Mouse (Mus musculus): Measurements from ENCODE around the gene Slc26a11.
A peak's percentile ranks its signal among the peaks of the same experiment; 100 is the strongest.

The Slc26a11 gene

DNA sequence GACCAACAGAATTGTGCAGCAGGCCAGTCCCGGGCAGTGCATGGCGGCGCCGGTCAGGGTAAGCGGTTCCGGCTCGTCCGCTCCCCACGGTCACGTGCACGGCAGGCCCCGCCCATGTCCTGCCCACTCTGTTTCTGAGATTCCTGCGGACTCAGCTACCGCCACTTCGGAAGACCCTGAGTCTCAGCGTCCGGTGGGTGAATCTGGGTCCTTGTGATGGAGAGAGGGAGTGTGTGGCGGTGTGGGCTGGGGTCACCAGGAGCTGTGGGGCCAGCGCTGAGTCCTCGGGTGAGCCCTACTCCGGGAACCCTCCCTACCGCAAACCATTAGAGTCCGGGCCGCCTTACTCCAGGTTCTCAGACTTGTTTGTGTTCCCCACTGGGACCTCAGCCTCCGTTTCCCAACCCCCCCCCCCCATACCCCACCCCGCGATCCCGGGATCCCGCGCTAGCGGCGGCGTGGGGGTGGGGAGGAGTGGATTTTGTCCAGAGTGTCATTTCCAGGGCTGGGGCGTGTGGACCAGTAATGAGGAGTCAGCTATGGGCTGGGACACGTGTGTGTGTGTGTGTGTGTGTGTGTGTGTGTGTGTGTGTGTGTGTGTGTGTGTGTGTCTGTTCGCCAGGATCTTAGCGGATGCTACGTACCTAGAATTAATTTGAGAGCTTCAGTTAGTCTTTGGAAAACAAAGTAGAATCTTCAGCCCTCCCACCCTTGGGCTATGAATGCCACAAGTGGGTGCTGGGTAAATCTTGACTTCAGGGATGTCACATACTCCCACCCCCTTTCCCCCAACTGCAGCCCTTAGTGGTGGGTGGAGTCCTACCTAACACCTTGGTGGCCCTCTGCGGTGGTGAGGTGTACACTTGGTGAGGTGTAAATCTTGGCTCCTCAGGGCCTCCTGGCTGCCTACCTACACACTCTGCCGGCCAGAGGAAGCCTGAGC, at the start of gene Slc26a11, which contains the start of gene Sgsh:
Slc26a11 (plus strand) TSS at position 115 of the 943 bp plus-strand sequence.
Sgsh (minus strand) TSS at position 94 of the 943 bp plus-strand sequence.
- DNase-seq (ENCODE audit: low read depth, low spot score) = peak; percentile 73

GRCm38 (mm10) chr11:119306762-119307657, 48.3 kb upstream of the Slc26a11 start:
- DNase-seq (ENCODE audit: low read depth, low spot score) = no peak

- DNase-seq (ENCODE audit: low read depth, low spot score) = no peak
Measured at GRCm38 (mm10) chr11:119307658-119307867, 47.8 kb upstream of the Slc26a11 start, which contains the start of gene Card14. TSS of gene Card14 (plus strand) at chr11:119307768.

- DNase-seq (ENCODE audit: low read depth, low spot score) = peak; percentile 69
Measured at GRCm38 (mm10) chr11:119307916-119308315, 47.4 kb upstream of the Slc26a11 start.

GRCm38 (mm10) chr11:119310621-119311020, 44.7 kb upstream of the Slc26a11 start:
- no peak for DNase-seq (ENCODE audit: low read depth, low spot score)

DNA sequence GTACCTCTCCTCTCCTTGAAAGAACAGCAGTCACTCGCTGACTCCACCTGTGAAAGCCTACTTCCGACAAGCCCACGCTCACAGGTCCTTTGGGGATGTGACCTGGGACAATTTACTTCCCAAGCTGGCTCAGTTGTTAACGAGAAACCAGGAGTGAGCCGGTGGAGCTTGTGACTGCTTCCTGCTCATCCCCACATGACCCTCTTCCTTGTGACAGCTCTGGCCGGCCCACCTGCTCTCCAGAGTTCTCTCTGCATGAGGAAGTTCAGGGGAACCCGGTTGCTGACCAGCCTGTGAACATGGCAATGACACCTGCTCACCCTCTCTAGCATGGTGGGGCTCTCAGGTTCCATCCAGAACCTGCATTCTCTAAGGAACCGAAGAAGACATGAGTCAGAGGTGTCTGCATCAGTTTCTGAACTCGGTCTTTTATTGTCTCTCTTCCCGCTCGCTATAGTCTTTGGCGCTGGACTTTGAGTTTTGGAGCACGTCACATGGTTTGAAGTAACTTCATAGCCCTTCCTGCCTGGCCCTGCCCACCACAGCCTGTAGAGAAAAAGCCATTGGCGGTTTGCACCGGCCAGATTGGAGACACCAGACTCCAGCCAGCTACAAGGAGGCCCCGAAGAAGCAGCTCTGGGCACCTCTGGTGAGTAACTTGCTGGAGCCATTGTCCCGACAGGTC, 41.0 kb upstream of the Slc26a11 start:
- no peak for DNase-seq (ENCODE audit: low read depth, low spot score)

- no peak for DNase-seq (ENCODE audit: low read depth, low spot score)
Measured at GRCm38 (mm10) chr11:119316720-119317119, 38.6 kb upstream of the Slc26a11 start.

DNA sequence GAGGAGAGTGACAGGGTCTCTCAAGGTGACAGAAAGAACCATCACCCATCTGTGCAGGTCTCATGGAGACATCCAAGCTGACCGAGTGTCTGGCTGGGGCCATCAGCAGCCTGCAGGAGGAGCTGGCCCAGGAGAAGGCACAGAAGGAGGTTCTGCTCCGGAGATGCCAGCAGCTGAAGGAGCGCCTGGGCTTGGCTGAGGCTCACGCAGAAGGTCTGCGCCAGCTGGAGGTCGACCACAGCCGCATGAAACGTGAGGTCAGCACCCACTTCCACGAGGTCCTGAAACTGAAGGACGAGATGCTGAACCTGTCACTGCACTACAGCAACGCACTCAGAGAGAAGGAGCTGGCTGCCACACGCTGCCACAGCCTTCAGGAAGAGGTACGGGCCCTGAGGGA, 32.8 kb upstream of the Slc26a11 start:
- DNase-seq (ENCODE audit: low read depth, low spot score) = no peak

DNA sequence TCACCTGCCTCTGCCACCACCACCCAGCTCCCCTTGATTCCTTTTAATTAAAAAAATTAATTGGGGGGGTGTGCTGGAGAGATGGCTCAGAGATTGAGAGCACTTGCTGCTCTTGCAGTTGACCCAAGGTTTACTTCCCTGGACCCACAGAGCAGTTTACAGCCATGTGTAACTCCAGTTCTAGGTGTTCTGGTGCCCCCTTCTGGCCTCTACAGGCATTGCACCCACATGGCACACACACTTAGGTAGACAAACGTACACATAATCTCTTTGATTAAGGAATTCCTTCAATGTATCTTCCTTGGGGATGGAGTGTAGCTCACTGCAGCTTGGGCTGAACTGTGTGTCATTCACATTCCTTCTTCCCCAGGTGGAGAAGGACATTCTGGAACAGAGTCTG, 30.3 kb upstream of the Slc26a11 start:
- DNase-seq (ENCODE audit: low read depth, low spot score) = no peak

GRCm38 (mm10) chr11:119330592-119330991, 24.8 kb upstream of the Slc26a11 start:
- no peak for DNase-seq (ENCODE audit: low read depth, low spot score)

GRCm38 (mm10) chr11:119331970-119332369, 23.4 kb upstream of the Slc26a11 start:
- no peak for DNase-seq (ENCODE audit: low read depth, low spot score)

DNA sequence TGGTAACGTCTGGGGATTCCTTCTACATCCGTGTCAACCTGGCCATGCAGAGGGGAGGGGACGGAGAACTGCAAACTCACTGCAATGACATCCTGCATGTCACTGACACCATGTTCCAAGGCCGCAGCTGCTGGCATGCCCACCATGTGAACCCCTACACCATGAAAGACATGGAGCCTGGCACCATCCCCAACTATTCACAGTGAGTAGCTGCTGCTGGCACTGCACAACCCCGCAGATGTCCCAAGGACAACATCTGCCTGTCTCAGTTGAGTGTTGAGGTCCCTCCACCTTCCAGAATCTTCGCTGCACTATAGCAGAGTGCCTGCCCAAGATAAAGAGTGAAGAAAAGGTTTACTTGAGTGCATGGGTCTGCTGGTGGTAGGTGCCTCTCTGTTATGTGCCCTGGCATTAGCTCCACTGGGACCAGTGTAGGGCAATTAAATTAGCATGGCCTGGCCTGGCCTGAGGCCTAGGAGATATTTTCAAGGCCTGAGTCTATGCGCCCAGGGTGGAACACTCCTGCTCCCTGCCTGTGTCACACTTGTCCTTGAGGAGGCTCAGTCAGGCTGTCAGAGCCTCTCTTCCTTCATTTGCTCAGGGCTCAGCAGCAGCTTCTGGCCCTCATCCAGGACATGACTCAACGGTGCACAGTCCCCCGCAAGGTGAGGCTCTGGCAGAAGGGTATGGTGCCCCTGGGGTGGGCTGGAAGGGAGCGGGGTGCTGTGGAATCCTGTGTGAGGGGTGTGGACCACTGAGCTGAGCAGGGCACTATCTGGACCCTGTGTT, 16.9 kb upstream of the Slc26a11 start:
- DNase-seq (ENCODE audit: low read depth, low spot score) = no peak

DNA sequence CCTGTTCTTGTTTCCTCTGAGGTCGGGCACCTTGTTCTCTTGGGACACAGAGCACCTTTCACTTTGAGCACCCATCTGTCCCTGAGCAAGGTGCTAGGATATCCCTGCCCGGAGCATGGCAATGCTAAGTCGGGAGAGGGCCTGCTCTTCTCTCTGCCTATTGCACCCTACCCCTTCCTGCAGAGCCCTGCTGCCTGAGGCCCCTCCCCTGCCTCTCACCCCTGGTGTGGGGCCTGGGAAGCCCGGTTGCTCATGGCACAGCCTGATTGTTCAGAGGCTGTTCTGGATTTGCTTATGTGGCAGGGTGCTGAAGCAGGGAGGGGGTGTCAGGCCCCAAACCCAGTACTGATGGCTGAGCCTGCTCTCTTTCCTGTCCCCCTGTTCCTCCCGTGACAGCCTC, 16.2 kb upstream of the Slc26a11 start:
- DNase-seq (ENCODE audit: low read depth, low spot score) = no peak

DNA sequence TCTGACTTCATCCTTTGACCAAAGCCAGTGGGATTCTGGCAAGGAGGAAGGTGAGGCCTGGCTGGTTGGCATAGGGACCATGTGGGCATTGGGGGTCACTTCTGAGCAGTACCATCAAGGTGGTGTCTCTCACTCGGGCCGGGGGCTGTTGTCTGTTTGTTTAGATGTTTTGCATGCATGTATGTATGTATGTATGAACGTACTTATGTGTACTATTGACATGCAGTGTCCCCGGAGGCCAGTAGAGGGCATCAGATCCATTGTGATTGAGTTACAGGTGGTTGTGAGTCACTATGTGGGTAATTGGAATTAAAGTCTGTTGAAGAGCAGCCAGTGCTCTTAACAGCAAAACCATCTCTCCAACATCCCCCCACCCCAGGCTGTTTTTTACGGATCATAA, 15.7 kb upstream of the Slc26a11 start:
- peak; percentile 83 for DNase-seq (ENCODE audit: low read depth, low spot score)

GRCm38 (mm10) chr11:119344178-119344577, 11.2 kb upstream of the Slc26a11 start:
- DNase-seq (ENCODE audit: low read depth, low spot score) = no peak

DNA sequence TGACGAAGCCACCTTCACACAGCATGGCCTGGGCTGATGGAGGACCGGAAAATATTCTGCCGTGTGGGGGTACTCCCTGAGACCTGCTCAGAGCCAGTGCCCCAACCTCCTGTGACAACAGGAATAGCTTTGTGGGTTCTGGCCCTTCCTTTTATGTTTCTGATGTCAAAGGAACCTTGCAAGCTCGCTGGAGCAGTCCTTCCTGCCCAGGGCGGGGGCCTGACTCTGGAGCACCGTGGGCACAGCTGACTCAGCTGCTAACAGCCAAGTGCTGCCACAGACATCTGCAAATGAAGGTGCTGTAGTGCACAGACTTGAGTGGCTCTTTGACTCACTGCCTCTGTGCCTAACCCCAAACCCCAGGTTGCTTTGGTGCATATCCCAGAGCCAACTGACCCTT, 10.5 kb upstream of the Slc26a11 start:
- DNase-seq (ENCODE audit: low read depth, low spot score) = no peak

DNA sequence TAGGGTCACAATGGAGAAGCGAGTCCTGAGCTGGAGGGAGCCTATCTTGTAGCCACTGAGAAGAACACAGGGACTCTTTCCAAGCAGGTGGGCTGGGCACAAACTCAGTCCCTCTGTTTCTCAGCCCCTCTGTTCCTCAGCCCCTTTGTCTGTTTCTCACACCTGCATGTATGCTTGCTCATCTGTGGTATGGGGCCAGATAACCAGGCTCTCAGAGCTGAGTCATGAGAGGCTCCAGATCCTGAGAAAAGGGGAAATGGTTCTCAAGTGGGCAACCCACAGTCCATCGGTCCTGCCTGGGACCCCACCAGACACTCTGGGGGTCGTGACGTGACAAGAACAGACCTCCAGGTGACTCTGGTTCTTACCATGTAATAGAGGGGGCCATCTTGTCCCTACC, 8.2 kb upstream of the Slc26a11 start:
- DNase-seq (ENCODE audit: low read depth, low spot score) = no peak

DNA sequence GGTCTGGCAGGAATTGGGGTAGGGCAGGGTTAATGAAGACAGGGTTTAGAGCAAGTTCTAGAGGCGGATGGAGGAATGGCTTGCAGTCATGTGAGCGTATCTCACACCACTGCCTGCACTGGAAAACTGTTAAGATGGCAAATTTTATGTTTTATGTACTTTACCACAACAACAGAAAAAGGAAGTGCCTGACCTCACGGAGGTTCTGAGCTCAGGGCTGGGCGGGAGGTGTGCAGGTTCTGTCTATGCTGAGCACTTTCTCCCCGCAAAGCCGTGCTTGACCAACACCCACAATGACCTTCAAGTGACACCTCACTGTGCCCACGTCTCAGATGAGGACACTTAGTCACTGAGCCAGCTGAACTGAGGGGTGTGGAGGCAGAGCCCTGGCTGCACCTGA, 3.2 kb upstream of the Slc26a11 start:
- no peak for DNase-seq (ENCODE audit: low read depth, low spot score)

DNA sequence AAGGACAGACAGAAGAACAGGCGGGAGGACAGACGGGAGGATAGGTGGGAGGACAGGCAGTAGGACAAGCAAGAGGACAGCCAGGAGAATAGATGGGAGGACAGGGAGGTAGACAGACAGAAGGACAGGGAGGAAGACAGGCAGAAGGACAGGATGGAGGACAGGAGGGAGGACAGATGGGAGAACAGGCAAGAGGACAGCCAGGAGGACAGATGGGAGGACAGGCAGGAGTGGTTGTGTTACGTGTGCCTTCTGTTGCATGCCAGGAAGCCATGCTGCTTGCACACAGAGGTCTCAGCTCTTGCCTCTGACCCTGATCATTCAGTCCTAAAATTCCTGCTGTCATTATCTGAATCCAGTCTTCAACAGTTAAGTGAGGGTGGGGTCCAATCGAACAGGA, 1.4 kb upstream of the Slc26a11 start:
- no peak for DNase-seq (ENCODE audit: low read depth, low spot score)

- DNase-seq (ENCODE audit: low read depth, low spot score) = no peak
Measured at GRCm38 (mm10) chr11:119354798-119355442, 437 bp upstream of the Slc26a11 start.

- no peak for DNase-seq (ENCODE audit: low read depth, low spot score)
Measured at GRCm38 (mm10) chr11:119359089-119359488, 3.7 kb downstream of the Slc26a11 start.

All from forelimb bud, embryonic 11.5 days (tissue).